ENCODE assay signal across 27 mouse cellular contexts in genomic region chr10:8978595-8978994, GRCm38 (mm10).
"Had no signal": no experiment of that assay in that cellular context is flagged by ENCODE, and none has a peak within 500 bp of the region (broad histone marks: within the 10 kb centered on the region; RNA-seq: fewer than 3 reads in every experiment).

No protein-coding gene starts in this region.

- H3K4me3 ChIP-seq: embryonic facial prominence, embryonic 12.5 days; embryonic facial prominence, embryonic 13.5 days; erythroblast, embryonic 14.5 days; forebrain, embryonic 10.5 days; forebrain, embryonic 12.5 days; forebrain, embryonic 15.5 days; gastrocnemius, adult 2 months; heart, adult 2 months; heart, embryonic 10.5 days had no signal

- H3K27ac ChIP-seq: embryonic facial prominence, embryonic 12.5 days; embryonic facial prominence, embryonic 13.5 days; forebrain, embryonic 10.5 days; forebrain, embryonic 12.5 days; forebrain, embryonic 15.5 days; gastrocnemius, adult 2 months; heart, adult 2 months; heart, embryonic 10.5 days had no signal

- H3K4me1 ChIP-seq: embryonic facial prominence, embryonic 12.5 days; forebrain, embryonic 10.5 days; forebrain, embryonic 12.5 days; forebrain, embryonic 15.5 days; heart, embryonic 10.5 days had no signal

- H3K27me3 ChIP-seq: embryonic facial prominence, embryonic 12.5 days; embryonic facial prominence, embryonic 13.5 days; forebrain, embryonic 12.5 days; forebrain, embryonic 15.5 days had no signal

- H3K9me3 ChIP-seq: embryonic facial prominence, embryonic 12.5 days; embryonic facial prominence, embryonic 13.5 days; forebrain, embryonic 10.5 days; forebrain, embryonic 12.5 days; forebrain, embryonic 15.5 days; heart, embryonic 10.5 days had no signal

- H3K9ac ChIP-seq: embryonic facial prominence, embryonic 12.5 days; embryonic facial prominence, embryonic 13.5 days; forebrain, embryonic 12.5 days; forebrain, embryonic 15.5 days; forebrain, postnatal 0 days had no signal

- H3K36me3 ChIP-seq: embryonic facial prominence, embryonic 12.5 days; embryonic facial prominence, embryonic 13.5 days; forebrain, embryonic 10.5 days; forebrain, embryonic 12.5 days; forebrain, embryonic 15.5 days; heart, embryonic 10.5 days had no signal

- DNase-seq: cerebellum, adult 18-20 months; cerebellum, adult 2 months; cerebellum, adult 8-10 months; cerebellum, adult 9-10 months; cerebellum, adult 9-11 months; cerebellum, postnatal 10 days; cerebellum, postnatal 14 days; cerebellum, postnatal 25 days; cerebellum, postnatal 36 days; embryo, embryonic 11 days; forebrain, postnatal 0 days; gastrocnemius, adult 2 months; gastrocnemius, postnatal 10 days; gastrocnemius, postnatal 14 days; gastrocnemius, postnatal 25 days; gastrocnemius, postnatal 36 days; heart, adult 18-20 months; heart, adult 2 months had no signal

- ATAC-seq: forebrain, embryonic 14.5 days; forebrain, embryonic 15.5 days; forebrain, embryonic 16.5 days; forebrain, postnatal 0 days had no signal

- H3K4me2 ChIP-seq: embryonic facial prominence, embryonic 12.5 days; embryonic facial prominence, embryonic 13.5 days; forebrain, embryonic 12.5 days; forebrain, embryonic 15.5 days had no signal
